In genomic region chr19:23759322-23759945, GRCm38 (mm10) we compare ENCODE assay signal across 7 mouse cellular contexts. TPM values are rescaled to one million over a fixed set of nuclear protein-coding genes. Genes with fewer than 3 reads are reported as not detected.
DNase-seq lines count a peak whose midpoint lies in the region; ATAC-seq and TF ChIP-seq lines count a peak whose summit lies in the region.

No protein-coding gene starts in this region.

- H3K9ac ChIP-seq in heart, embryonic 14.5 days (ENCODE audit: low read length) = peak overlapping the region; percentile 80
- H3K9ac ChIP-seq in liver, embryonic 12.5 days = 0 out of 2 replicates have a peak overlapping the region, but pooled peaks have one; percentile 27

- WGBS in spleen, adult 2 months = 6% methylated on average over 17 of the region's 17 CpGs
- 5% methylated on average over 17 of the region's 17 CpGs for WGBS in heart, embryonic 14.5 days
- WGBS in liver, embryonic 12.5 days (ENCODE audit: insufficient replicate concordance) = 4% methylated on average over 17 of the region's 17 CpGs

- no peaks in the 10 kb centered on the region for H3K36me3 ChIP-seq in spleen, adult 2 months (ENCODE audit: control insufficient read depth, insufficient read depth, low read length)
- H3K36me3 ChIP-seq in heart, embryonic 14.5 days (ENCODE audit: control insufficient read depth, insufficient read depth, low read length) = no peaks in the 10 kb centered on the region
- H3K36me3 ChIP-seq in liver, embryonic 12.5 days = no peaks in the 10 kb centered on the region

- H3K4me3 ChIP-seq in spleen, adult 2 months (ENCODE audit: extremely low read depth, insufficient read depth, insufficient read length) = peak overlapping the region; percentile 72
- peak overlapping the region; percentile 69 to 91 for H3K4me3 ChIP-seq in heart, embryonic 14.5 days (ENCODE audit: control insufficient read depth in 1 of 2, insufficient read depth in 1 of 2, low read depth in 1 of 2, low read length in 2 of 2)
- peak overlapping the region; percentile 66 for H3K4me3 ChIP-seq in liver, embryonic 12.5 days

- TF ChIP-seq CTCF in spleen, adult 2 months (IDR thresholded peaks at IDR 0.05; ENCODE audit: extremely low read depth, insufficient read depth, insufficient read length, insufficient replicate concordance) = no peak

- H3K4me1 ChIP-seq in spleen, adult 2 months (ENCODE audit: control insufficient read depth, insufficient read depth, insufficient read length) = peaks cover 2% of the 10 kb centered on the region; the same call in 1 of the 2 replicates
- peaks cover 4 to 9% of the 10 kb centered on the region in 2 experiments; a peak in 3 of 4 replicates for H3K4me1 ChIP-seq in heart, embryonic 14.5 days (ENCODE audit: control insufficient read depth in 2 of 2, insufficient read depth in 2 of 2, low read length in 2 of 2)
- H3K4me1 ChIP-seq in liver, embryonic 12.5 days = peaks cover 19% of the 10 kb centered on the region; the same call in 1 of the 2 replicates

- no peaks in the 10 kb centered on the region for H3K27me3 ChIP-seq in spleen, adult 2 months (ENCODE audit: control insufficient read depth, insufficient read depth, low read length)
- peaks cover 14% of the 10 kb centered on the region for H3K27me3 ChIP-seq in heart, embryonic 14.5 days (ENCODE audit: control insufficient read depth, insufficient read depth, low read length)
- peaks cover 52% of the 10 kb centered on the region for H3K27me3 ChIP-seq in liver, embryonic 12.5 days (replicated peaks)

- no peaks in the 10 kb centered on the region for H3K9me3 ChIP-seq in heart, embryonic 14.5 days (ENCODE audit: control insufficient read depth, low read length)
- H3K9me3 ChIP-seq in liver, embryonic 12.5 days (replicated peaks) = no peaks in the 10 kb centered on the region

- TF ChIP-seq POLR2A in spleen, adult 2 months (IDR thresholded peaks at IDR 0.05; ENCODE audit: low read depth, low read length) = no peak

- peak in 1 of 2 experiments; percentile 9 for DNase-seq in spleen, adult 2 months (ENCODE audit: low read depth in 1 of 2, low spot score in 2 of 2)
- DNase-seq in spleen, adult 12 weeks (ENCODE audit: low spot score) = no peak
- peak; percentile 70 for DNase-seq in cerebellum, postnatal 25 days
- DNase-seq in naive thymus-derived CD4-positive, alpha-beta T cell, adult 2 months (ENCODE audit: low read depth) = peak; percentile 7
- no peak for DNase-seq in MN1 (ENCODE audit: low spot score)

- no peak for ATAC-seq in heart, embryonic 14.5 days (ENCODE audit: insufficient number of reproducible peaks, insufficient read depth, low FRiP score, low read depth)
- ATAC-seq in liver, embryonic 12.5 days = 0 out of 2 replicates have a peak, but pooled peaks have one; percentile 14

- H3K4me2 ChIP-seq in heart, embryonic 14.5 days (ENCODE audit: low read length) = peak overlapping the region; percentile 85
- peak overlapping the region; percentile 92 for H3K4me2 ChIP-seq in liver, embryonic 12.5 days

- H3K27ac ChIP-seq in spleen, adult 2 months (ENCODE audit: insufficient read depth, low read length) = peak overlapping the region; percentile 8; the same call in 1 of the 2 replicates
- H3K27ac ChIP-seq in heart, embryonic 14.5 days (replicated peaks in 1 of 2; ENCODE audit: control insufficient read depth in 1 of 2, insufficient read depth in 1 of 2, low read depth in 2 of 2, low read length in 2 of 2) = no peak overlapping the region
- no peak overlapping the region for H3K27ac ChIP-seq in liver, embryonic 12.5 days

RNA-seq across cellular contexts. Expression of gene Apba1, which starts 0.7 kb away (rescaled TPM):
- 2.1 and 2.6 TPM in 2 replicates for polyA plus RNA-seq in spleen, adult 2 months (2012; rRNA removed)
- polyA plus RNA-seq in heart, embryonic 14.5 days (2014; fragmentation: Nextera tagmentation; extraction: Ambion mirVana) = 0.36 and 0.46 TPM in 2 replicates
- polyA plus RNA-seq in liver, embryonic 12.5 days (2016; fragmentation: Nextera tagmentation; extraction: Ambion mirVana) = 0.01 and 0.05 TPM in 2 replicates

Comparison
In these comparisons a context has a peak if more than half of its experiments do, and no peak if none do; other contexts are left out.
1. DNase-seq: peak in cerebellum, postnatal 25 days (2 of 2) and naive thymus-derived CD4-positive, alpha-beta T cell, adult 2 months (single experiment); none in spleen, adult 12 weeks (single experiment) and MN1 (single experiment).
2. Peak in every context shown above with its lines, with median percentiles within 50 percentile points of each other: H3K4me3 ChIP-seq.